Comparison of ENCODE assay signal across 10 mouse cellular contexts in genomic region chr7:80188579-80189125, GRCm38 (mm10). TPM values are rescaled to one million over a fixed set of nuclear protein-coding genes. Genes with fewer than 3 reads are reported as not detected.
A peak's percentile ranks its signal among the peaks of the same experiment; 100 is the strongest.
DNase-seq lines count a peak whose midpoint lies in the region; ATAC-seq and TF ChIP-seq lines count a peak whose summit lies in the region.
"Had no signal": no experiment of that assay in that cellular context is flagged by ENCODE, and none has a peak within 500 bp of the region (broad histone marks: within the 10 kb centered on the region; RNA-seq: fewer than 3 reads in every experiment).

No protein-coding gene starts in this region.

- no peak for TF ChIP-seq CTCF in midbrain, postnatal 0 days (IDR thresholded peaks at IDR 0.05)
- TF ChIP-seq CTCF in heart, adult 2 months (IDR thresholded peaks at IDR 0.05) = no peak

- TF ChIP-seq EP300 in heart, adult 2 months (IDR thresholded peaks at IDR 0.05; ENCODE audit: insufficient read depth, low read depth, low read length) = no peak

- 83% methylated on average over 2 of the region's 2 CpGs for WGBS in heart, embryonic 16.5 days
- WGBS in heart, embryonic 10.5 days = 86% methylated on average over 2 of the region's 2 CpGs
- 70% methylated on average over 2 of the region's 2 CpGs for WGBS in hindbrain, embryonic 11.5 days
- 65% methylated on average over 2 of the region's 2 CpGs for WGBS in midbrain, postnatal 0 days
- WGBS in heart, adult 2 months = 89% methylated on average over 2 of the region's 2 CpGs

- H3K4me2 ChIP-seq in heart, embryonic 16.5 days (ENCODE audit: low read depth, low read length) = no peak overlapping the region
- H3K4me2 ChIP-seq in hindbrain, embryonic 11.5 days (replicated peaks; ENCODE audit: low read depth, low read length) = no peak overlapping the region
- H3K4me2 ChIP-seq in midbrain, postnatal 0 days (ENCODE audit: low read depth, low read length, poor library complexity, severe bottlenecking) = peak overlapping the region; percentile 9; the same call in 1 of the 2 replicates

- peaks cover 64% of the 10 kb centered on the region for H3K4me1 ChIP-seq in heart, embryonic 16.5 days (ENCODE audit: control insufficient read depth, insufficient read depth, low read length)
- peaks cover 66% of the 10 kb centered on the region for H3K4me1 ChIP-seq in heart, embryonic 10.5 days
- peaks cover 23% of the 10 kb centered on the region for H3K4me1 ChIP-seq in hindbrain, embryonic 11.5 days (replicated peaks; ENCODE audit: control insufficient read depth, insufficient read depth, low read length)
- H3K4me1 ChIP-seq in midbrain, postnatal 0 days (ENCODE audit: insufficient read depth, low read length) = peaks cover 8% of the 10 kb centered on the region; the same call in 1 of the 2 replicates
- peaks cover 8% of the 10 kb centered on the region for H3K4me1 ChIP-seq in heart, adult 2 months (ENCODE audit: control insufficient read depth, insufficient read depth, low read length)

- H3K4me3 ChIP-seq in heart, embryonic 16.5 days (ENCODE audit: low read length) = no peak overlapping the region
- H3K4me3 ChIP-seq in heart, embryonic 10.5 days = no peak overlapping the region
- no peak overlapping the region for H3K4me3 ChIP-seq in hindbrain, embryonic 11.5 days (ENCODE audit: low read depth, low read length)
- H3K4me3 ChIP-seq in midbrain, postnatal 0 days (ENCODE audit: low read depth, low read length) = no peak overlapping the region
- H3K4me3 ChIP-seq in heart, adult 2 months = no peak overlapping the region

- H3K79me2 ChIP-seq in heart, adult 2 months (replicated peaks; ENCODE audit: control insufficient read depth, insufficient read depth, low read length) = no peaks in the 10 kb centered on the region

- H3K9ac ChIP-seq in heart, embryonic 16.5 days (ENCODE audit: low read length) = no peak overlapping the region
- H3K9ac ChIP-seq in hindbrain, embryonic 11.5 days (ENCODE audit: low read depth, low read length) = no peak overlapping the region
- 0 out of 2 replicates have a peak overlapping the region, but pooled peaks have one; percentile 13 for H3K9ac ChIP-seq in midbrain, postnatal 0 days (replicated peaks; ENCODE audit: low read length, poor library complexity, severe bottlenecking)
- H3K9ac ChIP-seq in heart, adult 2 months (ENCODE audit: low read depth, low read length) = no peak overlapping the region

- H3K9me3 ChIP-seq in heart, embryonic 16.5 days (replicated peaks; ENCODE audit: control insufficient read depth, low read length) = no peaks in the 10 kb centered on the region
- no peaks in the 10 kb centered on the region for H3K9me3 ChIP-seq in heart, embryonic 10.5 days
- H3K9me3 ChIP-seq in hindbrain, embryonic 11.5 days (ENCODE audit: control insufficient read depth, low read length) = no peaks in the 10 kb centered on the region
- no peaks in the 10 kb centered on the region for H3K9me3 ChIP-seq in midbrain, postnatal 0 days (ENCODE audit: low read length)

- intact Hi-C loops in heart, adult 2 months (cut with DNase I) = no loop called here

- no peak for ATAC-seq in heart, embryonic 16.5 days (replicated peaks; ENCODE audit: extremely low read depth, insufficient read depth, low FRiP score)
- no peak for ATAC-seq in hindbrain, embryonic 11.5 days (ENCODE audit: low FRiP score)
- ATAC-seq in midbrain, postnatal 0 days (ENCODE audit: low FRiP score) = no peak

- no peak for TF ChIP-seq POLR2A in heart, adult 2 months (IDR thresholded peaks at IDR 0.05; ENCODE audit: insufficient read depth, low read depth, low read length)

- no peaks in the 10 kb centered on the region for H3K36me3 ChIP-seq in heart, embryonic 16.5 days (ENCODE audit: control insufficient read depth, insufficient read depth)
- no peaks in the 10 kb centered on the region for H3K36me3 ChIP-seq in heart, embryonic 10.5 days
- H3K36me3 ChIP-seq in hindbrain, embryonic 11.5 days (ENCODE audit: control insufficient read depth, insufficient read depth, low read length) = no peaks in the 10 kb centered on the region
- no peaks in the 10 kb centered on the region for H3K36me3 ChIP-seq in midbrain, postnatal 0 days (ENCODE audit: insufficient read depth, low read length)
- no peaks in the 10 kb centered on the region for H3K36me3 ChIP-seq in heart, adult 2 months (ENCODE audit: control insufficient read depth, insufficient read depth, low read length)

- H3K27me3 ChIP-seq in heart, embryonic 16.5 days (ENCODE audit: control insufficient read depth, insufficient read depth, low read length) = no peaks in the 10 kb centered on the region
- H3K27me3 ChIP-seq in heart, embryonic 10.5 days (ENCODE audit: insufficient read depth, poor library complexity, severe bottlenecking) = no peaks in the 10 kb centered on the region
- H3K27me3 ChIP-seq in hindbrain, embryonic 11.5 days (ENCODE audit: control insufficient read depth, insufficient read depth, low read length) = peaks cover 2% of the 10 kb centered on the region; the same call in 1 of the 2 replicates
- no peaks in the 10 kb centered on the region for H3K27me3 ChIP-seq in midbrain, postnatal 0 days (ENCODE audit: insufficient read depth, low read length)
- no peaks in the 10 kb centered on the region for H3K27me3 ChIP-seq in heart, adult 2 months (ENCODE audit: control insufficient read depth, insufficient read depth, low read length)

- DNase-seq in heart, embryonic 10.5 days (ENCODE audit: low spot score) = no peak
- peak; percentile 99 for DNase-seq in R1 (ENCODE audit: low read depth, low spot score)
- DNase-seq in hindbrain, embryonic 11.5 days (ENCODE audit: low spot score) = no peak
- no peak for DNase-seq in midbrain, postnatal 0 days (ENCODE audit: low spot score)
- no peak for DNase-seq in thymus, postnatal 36 days
- DNase-seq in heart, adult 2 months = no peak
- DNase-seq in adrenal gland, adult 8-10 months = no peak
- DNase-seq: cerebellum, adult 11 months; lung, postnatal 14 days had no signal

- peak overlapping the region; percentile 51; the same call in 1 of the 2 replicates for H3K27ac ChIP-seq in heart, embryonic 16.5 days (ENCODE audit: low read length)
- no peak overlapping the region for H3K27ac ChIP-seq in heart, embryonic 10.5 days
- H3K27ac ChIP-seq in hindbrain, embryonic 11.5 days (ENCODE audit: low read depth, low read length) = 0 out of 2 replicates have a peak overlapping the region, but pooled peaks have one; percentile 36
- H3K27ac ChIP-seq in midbrain, postnatal 0 days (ENCODE audit: low read depth, low read length) = 0 out of 2 replicates have a peak overlapping the region, but pooled peaks have one; percentile 32
- no peak overlapping the region for H3K27ac ChIP-seq in heart, adult 2 months

RNA-seq across cellular contexts. Expression of gene Sema4b, which starts 2.0 kb away (rescaled TPM):
- polyA plus RNA-seq in heart, embryonic 16.5 days (2015; fragmentation: Nextera tagmentation; extraction: Ambion mirVana) = 12.1 and 14.4 TPM in 2 replicates
- 7.8 and 8.9 TPM in 2 replicates for polyA plus RNA-seq in heart, embryonic 10.5 days (2016; fragmentation: Nextera tagmentation; extraction: Ambion mirVana)
- 10.5 and 15.6 TPM in 2 replicates for polyA plus RNA-seq in hindbrain, embryonic 11.5 days (2014; fragmentation: Nextera tagmentation; extraction: Ambion mirVana)
- 40.3 and 43.7 TPM in 2 replicates for total RNA-seq in midbrain, postnatal 0 days (2014; rRNA removed)
- 26.3 and 29.2 TPM in 2 replicates for polyA plus RNA-seq in midbrain, postnatal 0 days (2015; fragmentation: Nextera tagmentation; extraction: Ambion mirVana)
- 10 to 100 TPM; 10.5 to 11.4 TPM for total RNA-seq in heart, adult 2 months (2021)
- polyA plus RNA-seq in heart, adult 2 months (2012; rRNA removed) = 10.5 and 12.3 TPM in 2 replicates
- 10 to 100 TPM; 58.6 to 86.9 (median 67.8) TPM for total RNA-seq in adrenal gland, adult 8-10 months (2022)

RNA-seq across cellular contexts. Expression of gene Cib1, which starts 44.0 kb away (rescaled TPM):
- 65.6 and 65.9 TPM in 2 replicates for polyA plus RNA-seq in heart, embryonic 16.5 days (2015; fragmentation: Nextera tagmentation; extraction: Ambion mirVana)
- 61.9 and 74.9 TPM in 2 replicates for polyA plus RNA-seq in heart, embryonic 10.5 days (2016; fragmentation: Nextera tagmentation; extraction: Ambion mirVana)
- 58.9 and 61.7 TPM in 2 replicates for polyA plus RNA-seq in hindbrain, embryonic 11.5 days (2014; fragmentation: Nextera tagmentation; extraction: Ambion mirVana)
- total RNA-seq in midbrain, postnatal 0 days (2014; rRNA removed) = 15.2 and 22.3 TPM in 2 replicates
- 30.6 and 33.7 TPM in 2 replicates for polyA plus RNA-seq in midbrain, postnatal 0 days (2015; fragmentation: Nextera tagmentation; extraction: Ambion mirVana)
- total RNA-seq in heart, adult 2 months (2021) = 10 to 100 TPM; 14.1 to 16.1 TPM
- polyA plus RNA-seq in heart, adult 2 months (2012; rRNA removed) = 35.1 and 38.4 TPM in 2 replicates
- total RNA-seq in adrenal gland, adult 8-10 months (2022) = 100 to 1,000 TPM in 1 of 4 experiments, 10 to 100 TPM in 3; 64.7 to 105 (median 85.9) TPM

RNA-seq across cellular contexts. Expression of gene Gdpgp1, which starts 44.0 kb away (rescaled TPM):
- 3.2 and 4.2 TPM in 2 replicates for polyA plus RNA-seq in heart, embryonic 16.5 days (2015; fragmentation: Nextera tagmentation; extraction: Ambion mirVana)
- 5.2 and 5.8 TPM in 2 replicates for polyA plus RNA-seq in heart, embryonic 10.5 days (2016; fragmentation: Nextera tagmentation; extraction: Ambion mirVana)
- 5.0 and 5.6 TPM in 2 replicates for polyA plus RNA-seq in hindbrain, embryonic 11.5 days (2014; fragmentation: Nextera tagmentation; extraction: Ambion mirVana)
- total RNA-seq in midbrain, postnatal 0 days (2014; rRNA removed) = 5.9 and 7.4 TPM in 2 replicates
- 2.5 and 2.8 TPM in 2 replicates for polyA plus RNA-seq in midbrain, postnatal 0 days (2015; fragmentation: Nextera tagmentation; extraction: Ambion mirVana)
- total RNA-seq in heart, adult 2 months (2021) = 1 to 10 TPM; 1.5 to 2.2 TPM
- 1.4 and 1.5 TPM in 2 replicates for polyA plus RNA-seq in heart, adult 2 months (2012; rRNA removed)
- 1 to 10 TPM; 4.2 to 6.1 (median 5.3) TPM for total RNA-seq in adrenal gland, adult 8-10 months (2022)

RNA-seq across cellular contexts. Expression of gene Ttll13, which starts 57.5 kb away (rescaled TPM):
- polyA plus RNA-seq in heart, embryonic 16.5 days (2015; fragmentation: Nextera tagmentation; extraction: Ambion mirVana) = 0.60 and 1.2 TPM in 2 replicates
- polyA plus RNA-seq in heart, embryonic 10.5 days (2016; fragmentation: Nextera tagmentation; extraction: Ambion mirVana) = 0.54 and 0.84 TPM in 2 replicates
- polyA plus RNA-seq in hindbrain, embryonic 11.5 days (2014; fragmentation: Nextera tagmentation; extraction: Ambion mirVana) = 1.1 and 1.4 TPM in 2 replicates
- 1.2 and 1.6 TPM in 2 replicates for total RNA-seq in midbrain, postnatal 0 days (2014; rRNA removed)
- 2.4 and 3.2 TPM in 2 replicates for polyA plus RNA-seq in midbrain, postnatal 0 days (2015; fragmentation: Nextera tagmentation; extraction: Ambion mirVana)
- total RNA-seq in heart, adult 2 months (2021) = under 1 TPM; 0.23 to 0.39 TPM
- 0.20 and 0.23 TPM in 2 replicates for polyA plus RNA-seq in heart, adult 2 months (2012; rRNA removed)
- total RNA-seq in adrenal gland, adult 8-10 months (2022) = 1 to 10 TPM; 1.7 to 2.2 (median 1.9) TPM

Comparison
In these comparisons a context has a peak if more than half of its experiments do, and no peak if none do; other contexts are left out.
1. H3K27ac ChIP-seq: peak in heart, embryonic 16.5 days (single experiment), hindbrain, embryonic 11.5 days (single experiment) and midbrain, postnatal 0 days (single experiment); none in heart, embryonic 10.5 days (single experiment) and heart, adult 2 months (single experiment).